Mouse (Mus musculus): ENCODE data around the gene Chad. TPM values are rescaled to one million over a fixed set of nuclear protein-coding genes. Genes with fewer than 3 reads are reported as not detected.
A peak's percentile ranks its signal among the peaks of the same experiment; 100 is the strongest.

Gene Chad
- 0.36 TPM in 1 of 2 replicates, not detected in the other for polyA plus RNA-seq (2016; fragmentation: Nextera tagmentation; extraction: Ambion mirVana)

DNA sequence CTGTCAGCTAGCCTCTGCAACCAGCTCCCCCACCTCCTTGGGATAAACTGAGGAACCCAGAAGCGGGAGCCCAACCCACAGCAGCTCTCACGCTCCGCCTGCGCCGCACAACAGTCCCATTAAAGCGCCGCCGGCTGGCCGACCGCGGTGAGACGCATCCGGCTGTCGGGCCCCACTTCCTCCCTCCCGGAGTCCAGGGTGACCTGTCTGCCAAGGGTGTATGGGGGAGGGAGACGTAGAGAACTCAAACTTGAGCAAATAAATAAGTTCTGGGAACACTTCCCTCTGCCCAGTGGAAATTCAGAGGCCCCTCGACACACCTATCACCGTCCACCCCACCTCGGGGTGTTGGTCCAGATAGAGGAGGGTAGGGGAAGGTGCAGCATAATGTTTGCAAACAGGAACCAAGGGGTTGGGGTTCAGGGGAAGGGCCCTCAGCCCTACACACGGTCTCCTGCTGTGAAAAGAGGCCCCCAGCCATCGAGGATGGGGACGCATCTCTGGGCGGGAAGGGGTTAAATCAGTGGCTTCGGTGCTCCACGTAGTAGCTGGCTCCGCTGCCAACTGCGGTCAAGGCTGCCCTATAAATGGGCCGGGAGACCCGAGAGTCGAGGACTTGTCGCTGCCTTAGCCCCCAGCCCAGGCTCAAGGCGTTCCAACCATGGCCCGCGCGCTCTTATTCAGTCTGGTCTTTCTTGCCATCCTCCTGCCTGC is at the start of gene Chad:
Gene Chad, plus strand, starts transcription at position 611 of the 714 bp plus-strand sequence.
- WGBS, result 3% methylated on average over 35 of the region's 35 CpGs
- Histone ChIP-seq H3K4me3 (peak within 1 kb of the TSS; percentile 29), H3K9me3 (replicated peaks) (no peaks in the 10 kb centered on the region), H3K27ac (ENCODE audit: poor library complexity, severe bottlenecking) (no peak within 1 kb of the TSS), H3K4me1 (replicated peaks) (peaks cover 14% of the 10 kb centered on the region), H3K4me2 (peak within 1 kb of the TSS; percentile 67), H3K27me3 (replicated peaks) (peaks cover 26% of the 10 kb centered on the region), H3K9ac (peak within 1 kb of the TSS; percentile 51), H3K36me3 (no peaks in the 10 kb centered on the region)
- peak; percentile 37; the same call in 1 of the 2 replicates for ATAC-seq (ENCODE audit: insufficient number of reproducible peaks, low FRiP score)

DNA sequence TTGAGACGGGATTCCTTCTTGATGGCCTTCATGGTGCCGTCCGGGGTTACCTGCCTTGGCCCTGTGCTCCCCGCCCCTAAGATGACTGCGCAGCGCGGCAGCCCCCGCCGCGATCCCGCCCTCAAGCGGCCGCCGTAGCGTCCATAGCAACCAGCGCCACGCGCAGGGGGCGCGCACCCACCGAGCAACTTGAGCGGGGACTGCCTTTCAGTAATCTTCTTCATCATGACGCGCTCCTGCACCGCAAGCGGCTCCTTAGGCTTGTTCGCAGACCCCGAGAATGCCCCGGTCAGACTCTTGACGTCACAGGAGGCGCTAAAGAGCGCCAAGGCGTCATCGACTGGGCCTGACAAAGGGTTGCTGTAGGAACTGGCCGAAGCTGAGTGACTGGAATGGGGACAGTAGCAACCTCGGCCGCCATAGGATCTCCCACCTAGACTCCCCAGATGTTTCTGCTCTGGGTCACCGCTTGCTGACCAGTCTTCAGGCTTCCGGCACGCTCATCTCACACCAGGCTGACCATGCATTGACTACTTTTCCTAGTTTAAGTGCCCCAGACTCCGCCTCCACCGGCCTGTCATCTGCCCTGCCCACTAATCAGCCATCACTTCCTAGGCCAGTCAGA is 43.5 kb upstream of the Chad start, which contains the start of gene Mycbpap:
Gene Mycbpap, minus strand, starts transcription at position 524 of the 625 bp plus-strand sequence.
- H3K9me3 ChIP-seq (replicated peaks), result no peaks in the 10 kb centered on the region
- no peaks in the 10 kb centered on the region for H3K36me3 ChIP-seq
- H3K27me3 ChIP-seq (replicated peaks), result no peaks in the 10 kb centered on the region
- peak within 1 kb of the TSS; percentile 79 for H3K9ac ChIP-seq
- H3K4me2 ChIP-seq, result peak within 1 kb of the TSS; percentile 91
- peaks cover 38% of the 10 kb centered on the region for H3K4me1 ChIP-seq (replicated peaks)
- H3K4me3 ChIP-seq, result peak within 1 kb of the TSS; percentile 56
- peak within 1 kb of the TSS; percentile 71 for H3K27ac ChIP-seq (ENCODE audit: poor library complexity, severe bottlenecking)
- under 1% methylated on average over 42 of the region's 42 CpGs for WGBS
- ATAC-seq (ENCODE audit: insufficient number of reproducible peaks, low FRiP score), result peak; percentile 62; the same call in 1 of the 2 replicates

DNA sequence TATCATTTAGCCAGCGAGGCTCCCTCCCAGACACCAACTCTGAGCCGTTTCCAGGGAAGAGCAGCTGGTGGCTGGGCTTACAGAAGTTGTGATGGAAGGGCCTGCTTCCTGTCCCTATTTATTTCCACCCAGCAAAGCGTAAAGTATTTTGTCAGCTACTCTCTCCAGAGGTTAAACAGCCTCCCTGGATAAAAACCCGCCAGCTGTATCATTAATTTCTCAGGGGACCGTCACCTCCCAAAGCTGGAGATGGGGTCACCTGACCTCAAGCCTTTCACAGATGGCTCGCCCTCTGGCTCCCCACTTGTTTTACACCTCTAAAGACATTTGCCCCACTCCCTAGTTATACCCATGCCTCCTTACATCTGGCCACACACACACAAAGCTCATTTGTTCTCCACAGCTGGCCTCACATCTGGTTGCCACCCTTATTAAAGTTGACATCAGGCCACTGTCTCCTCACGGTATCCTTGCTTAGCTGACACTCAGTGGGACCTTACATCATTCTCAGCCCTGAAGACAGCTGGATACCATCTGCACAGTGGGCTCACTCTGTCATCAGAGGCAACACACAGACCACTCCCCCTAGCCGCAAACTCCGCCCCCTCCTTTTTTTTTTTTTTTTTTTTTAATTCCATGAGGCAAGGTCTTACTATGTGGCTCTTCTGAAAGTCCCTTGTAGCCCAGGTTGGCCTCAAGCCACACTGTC is 38.5 kb upstream of the Chad start:
- Histone ChIP-seq H3K9ac (peak overlapping the region; percentile 9; the same call in 1 of the 2 replicates), H3K4me3 (no peak overlapping the region), H3K4me1 (replicated peaks) (peaks cover 22% of the 10 kb centered on the region), H3K9me3 (replicated peaks) (no peaks in the 10 kb centered on the region), H3K4me2 (no peak overlapping the region), H3K27me3 (replicated peaks) (no peaks in the 10 kb centered on the region), H3K36me3 (no peaks in the 10 kb centered on the region), H3K27ac (ENCODE audit: poor library complexity, severe bottlenecking) (no peak overlapping the region)
- WGBS, result 45% methylated on average over 9 of the region's 9 CpGs
- no peak for ATAC-seq (ENCODE audit: insufficient number of reproducible peaks, low FRiP score)

DNA sequence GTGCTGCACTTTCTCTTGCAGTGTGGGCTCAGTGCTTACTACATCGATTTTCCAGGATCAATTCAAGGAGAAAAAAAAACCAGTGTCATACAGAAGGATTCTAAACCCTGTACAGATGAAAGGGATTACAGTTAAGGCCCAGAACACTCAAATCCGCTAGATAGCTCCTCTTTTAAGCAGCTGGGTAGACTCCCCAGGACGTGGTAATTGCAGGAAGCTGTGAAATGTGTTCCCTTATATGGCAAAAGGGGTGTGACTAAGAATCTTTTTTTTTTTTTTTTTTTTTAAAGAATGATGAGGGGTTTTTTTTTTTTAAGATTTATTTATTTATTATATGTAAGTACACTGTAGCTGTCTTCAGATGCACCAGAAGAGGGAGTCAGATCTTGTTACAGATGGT is 36.0 kb upstream of the Chad start:
- Histone ChIP-seq H3K4me1 (replicated peaks) (0 out of 2 replicates have a peak, but pooled peaks cover 4% of the 10 kb centered on the region), H3K36me3 (no peaks in the 10 kb centered on the region), H3K9me3 (replicated peaks) (no peaks in the 10 kb centered on the region), H3K27ac (ENCODE audit: poor library complexity, severe bottlenecking) (no peak overlapping the region), H3K4me3 (no peak overlapping the region), H3K27me3 (replicated peaks) (no peaks in the 10 kb centered on the region), H3K9ac (no peak overlapping the region), H3K4me2 (no peak overlapping the region)
- 51% methylated on average over 3 of the region's 3 CpGs for WGBS
- ATAC-seq (ENCODE audit: insufficient number of reproducible peaks, low FRiP score), result no peak

DNA sequence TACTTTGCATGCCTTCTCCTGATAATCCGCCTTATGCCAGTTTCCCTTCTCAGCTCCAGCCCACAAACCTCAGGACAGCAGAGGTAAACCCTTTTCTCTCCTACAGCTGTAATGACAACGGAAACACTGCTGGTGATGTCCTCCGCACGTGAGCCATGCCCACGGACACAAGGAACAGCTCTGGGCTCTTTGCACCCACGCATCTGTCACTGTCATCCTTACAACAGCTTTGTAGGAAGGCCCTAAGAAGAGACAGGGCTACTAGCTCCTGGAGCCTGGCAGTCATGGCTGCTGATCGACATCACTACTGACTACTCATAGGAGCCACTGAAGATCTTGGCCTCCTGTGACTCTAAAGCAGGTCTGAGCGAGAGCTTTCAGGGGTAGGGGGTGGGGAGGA is 31.7 kb upstream of the Chad start:
- 77% methylated on average over 8 of the region's 8 CpGs for WGBS
- no peak overlapping the region for H3K9ac ChIP-seq
- no peak overlapping the region for H3K27ac ChIP-seq (ENCODE audit: poor library complexity, severe bottlenecking)

DNA sequence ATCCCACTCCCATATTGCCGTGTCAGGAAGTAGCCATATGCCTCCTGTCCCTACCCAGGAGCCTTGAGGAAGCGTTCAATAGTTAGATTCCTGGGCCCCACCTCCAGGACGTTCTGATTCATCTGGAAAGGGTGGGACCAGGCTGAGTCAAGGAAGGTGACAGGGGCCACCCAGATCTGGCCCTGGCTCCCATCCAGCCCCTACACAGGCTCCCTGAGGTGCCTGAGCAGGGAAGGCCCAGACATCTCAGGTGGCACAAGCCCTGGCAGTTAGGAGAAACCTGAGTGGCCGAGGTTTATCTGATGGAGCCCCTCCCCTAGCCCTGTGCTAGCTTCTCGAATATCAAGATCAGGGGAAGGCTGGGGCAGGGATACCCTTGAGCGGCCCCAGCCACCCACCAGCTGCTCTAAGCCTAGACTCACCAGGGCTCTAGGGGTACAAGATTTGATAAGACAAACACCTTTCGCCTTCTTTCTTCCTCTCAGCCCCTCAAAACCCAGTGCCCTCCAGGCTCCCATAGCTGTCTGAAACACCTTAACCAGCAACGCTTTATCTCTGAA is 26.0 kb upstream of the Chad start:
- no peak overlapping the region for H3K4me2 ChIP-seq
- WGBS, result 49% methylated on average over 8 of the region's 8 CpGs
- no peak for ATAC-seq (ENCODE audit: insufficient number of reproducible peaks, low FRiP score)

More for the DNA sequence above, 31.7 kb upstream of the Chad start:
- no peak overlapping the region for H3K4me3 ChIP-seq
- H3K9me3 ChIP-seq (replicated peaks), result 0 out of 2 replicates have a peak, but pooled peaks cover 4% of the 10 kb centered on the region
- H3K4me1 ChIP-seq (replicated peaks), result no peaks in the 10 kb centered on the region
- H3K36me3 ChIP-seq, result no peaks in the 10 kb centered on the region
- no peaks in the 10 kb centered on the region for H3K27me3 ChIP-seq (replicated peaks)
- H3K4me2 ChIP-seq, result no peak overlapping the region
- ATAC-seq (ENCODE audit: insufficient number of reproducible peaks, low FRiP score), result no peak

DNA sequence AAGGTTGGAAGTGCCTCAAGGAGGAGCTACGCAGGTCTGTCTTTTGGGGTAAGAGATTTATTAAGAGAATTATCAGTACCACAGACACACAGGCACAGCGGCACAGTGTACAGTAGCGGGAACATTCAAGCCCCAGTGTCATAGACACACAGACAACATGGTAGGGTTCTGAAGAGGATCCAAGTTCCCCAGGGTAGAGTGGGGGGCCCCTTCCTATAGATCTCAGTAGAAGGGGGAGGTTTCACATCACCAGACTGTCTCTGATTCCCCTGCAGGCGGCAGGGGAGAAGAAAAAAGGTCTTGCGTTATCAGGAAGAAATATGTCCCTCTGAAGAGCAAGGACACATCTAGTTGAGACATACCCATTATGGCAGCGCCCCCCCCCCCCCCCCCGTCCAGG is 25.1 kb upstream of the Chad start:
- no peak overlapping the region for H3K9ac ChIP-seq

More for the DNA sequence above, 26.0 kb upstream of the Chad start:
- H3K27ac ChIP-seq (ENCODE audit: poor library complexity, severe bottlenecking), result no peak overlapping the region
- no peaks in the 10 kb centered on the region for H3K27me3 ChIP-seq (replicated peaks)
- H3K4me3 ChIP-seq, result no peak overlapping the region
- H3K9ac ChIP-seq, result no peak overlapping the region
- H3K9me3 ChIP-seq (replicated peaks), result 0 out of 2 replicates have a peak, but pooled peaks cover 4% of the 10 kb centered on the region
- peaks cover 8% of the 10 kb centered on the region for H3K36me3 ChIP-seq
- H3K4me1 ChIP-seq (replicated peaks), result no peaks in the 10 kb centered on the region

DNA sequence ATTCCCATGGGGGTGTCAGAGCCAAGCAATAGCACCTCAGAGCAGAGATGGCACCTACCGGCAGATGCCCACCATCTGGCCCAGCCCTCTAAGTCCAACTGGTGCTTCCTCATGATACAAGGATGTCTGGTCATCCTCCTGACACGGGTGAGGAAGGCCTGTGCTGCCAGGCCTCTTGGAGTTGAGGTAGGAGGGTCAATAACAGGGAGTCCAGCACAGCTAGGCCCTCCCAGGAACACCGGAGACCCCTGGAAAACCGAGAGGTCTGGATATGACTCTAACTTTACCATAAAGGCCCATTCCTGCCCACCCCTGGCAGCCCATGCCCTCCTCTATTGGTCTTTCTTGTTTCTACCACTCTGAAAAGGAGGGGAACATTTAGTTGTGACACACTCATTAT is 22.4 kb upstream of the Chad start:
- Histone ChIP-seq H3K9ac (no peak overlapping the region), H3K27ac (ENCODE audit: poor library complexity, severe bottlenecking) (no peak overlapping the region), H3K27me3 (replicated peaks) (no peaks in the 10 kb centered on the region), H3K9me3 (replicated peaks) (no peaks in the 10 kb centered on the region), H3K4me1 (replicated peaks) (peaks cover 9% of the 10 kb centered on the region), H3K4me2 (no peak overlapping the region), H3K36me3 (peaks cover 8% of the 10 kb centered on the region), H3K4me3 (no peak overlapping the region)
- ATAC-seq (ENCODE audit: insufficient number of reproducible peaks, low FRiP score), result no peak
- 84% methylated on average over 4 of the region's 4 CpGs for WGBS

More for the DNA sequence above, 25.1 kb upstream of the Chad start:
- ATAC-seq (ENCODE audit: insufficient number of reproducible peaks, low FRiP score), result no peak
- Histone ChIP-seq H3K27me3 (replicated peaks) (no peaks in the 10 kb centered on the region), H3K4me3 (no peak overlapping the region), H3K9me3 (replicated peaks) (0 out of 2 replicates have a peak, but pooled peaks cover under 1% of the 10 kb centered on the region), H3K27ac (ENCODE audit: poor library complexity, severe bottlenecking) (no peak overlapping the region), H3K4me1 (replicated peaks) (peaks cover 7% of the 10 kb centered on the region), H3K36me3 (peaks cover 8% of the 10 kb centered on the region), H3K4me2 (no peak overlapping the region)
- WGBS, result 74% methylated on average over 7 of the region's 7 CpGs

DNA sequence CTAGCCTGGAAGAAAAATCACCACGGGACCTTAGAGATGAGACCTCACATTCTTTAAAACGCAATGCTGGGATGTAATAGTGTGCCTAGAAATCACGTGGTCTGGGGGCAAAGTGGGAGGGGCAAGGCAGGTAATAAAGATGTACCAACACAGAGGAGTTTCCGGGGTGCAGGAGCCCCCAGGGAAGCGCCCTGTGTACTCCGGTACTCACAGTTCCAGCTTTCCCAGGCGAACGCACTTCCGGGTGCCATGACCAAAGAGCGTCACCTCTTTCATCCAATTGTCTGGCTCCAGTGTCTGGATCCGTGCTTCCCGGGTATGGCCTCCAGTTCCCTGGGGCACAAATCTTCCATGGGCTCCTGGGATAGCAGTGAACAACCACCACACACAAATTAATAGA is 21.5 kb upstream of the Chad start:
- 87% methylated on average over 12 of the region's 12 CpGs for WGBS
- Histone ChIP-seq H3K9me3 (replicated peaks) (no peaks in the 10 kb centered on the region), H3K27ac (ENCODE audit: poor library complexity, severe bottlenecking) (no peak overlapping the region), H3K4me1 (replicated peaks) (peaks cover 14% of the 10 kb centered on the region), H3K4me3 (no peak overlapping the region), H3K36me3 (peaks cover 8% of the 10 kb centered on the region), H3K4me2 (no peak overlapping the region), H3K9ac (no peak overlapping the region), H3K27me3 (replicated peaks) (no peaks in the 10 kb centered on the region)
- ATAC-seq (ENCODE audit: insufficient number of reproducible peaks, low FRiP score), result no peak

DNA sequence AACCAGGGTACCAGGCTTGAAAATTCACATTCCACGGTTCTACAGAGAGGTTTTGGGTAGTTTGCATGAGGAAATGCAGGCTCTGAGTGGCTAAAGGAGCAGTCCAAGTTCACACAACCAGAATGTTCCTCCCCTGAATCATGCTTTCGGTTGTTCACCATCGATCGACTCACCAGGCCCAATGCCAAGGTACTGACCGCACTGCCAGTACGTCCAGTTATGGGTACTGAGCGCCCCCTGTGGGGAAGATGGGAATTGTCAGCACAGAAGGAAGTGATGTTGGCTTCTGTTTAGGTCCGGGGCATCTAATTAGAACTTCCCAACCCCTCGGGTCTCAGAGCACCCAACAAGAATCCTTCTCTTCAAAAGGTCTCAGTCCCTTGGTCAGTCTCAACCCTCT is 20.9 kb upstream of the Chad start:
- peaks cover 16% of the 10 kb centered on the region for H3K4me1 ChIP-seq (replicated peaks)
- H3K27me3 ChIP-seq (replicated peaks), result no peaks in the 10 kb centered on the region
- no peak overlapping the region for H3K9ac ChIP-seq
- peaks cover 8% of the 10 kb centered on the region for H3K36me3 ChIP-seq
- H3K27ac ChIP-seq (ENCODE audit: poor library complexity, severe bottlenecking), result no peak overlapping the region
- peak overlapping the region; percentile 60 for H3K4me2 ChIP-seq
- H3K4me3 ChIP-seq, result 0 out of 2 replicates have a peak overlapping the region, but pooled peaks have one; percentile 9
- H3K9me3 ChIP-seq (replicated peaks), result no peaks in the 10 kb centered on the region
- ATAC-seq (ENCODE audit: insufficient number of reproducible peaks, low FRiP score), result no peak
- 34% methylated on average over 9 of the region's 9 CpGs for WGBS
